ENCODE assay signal across 18 mouse cellular contexts in the genomic region with DNA sequence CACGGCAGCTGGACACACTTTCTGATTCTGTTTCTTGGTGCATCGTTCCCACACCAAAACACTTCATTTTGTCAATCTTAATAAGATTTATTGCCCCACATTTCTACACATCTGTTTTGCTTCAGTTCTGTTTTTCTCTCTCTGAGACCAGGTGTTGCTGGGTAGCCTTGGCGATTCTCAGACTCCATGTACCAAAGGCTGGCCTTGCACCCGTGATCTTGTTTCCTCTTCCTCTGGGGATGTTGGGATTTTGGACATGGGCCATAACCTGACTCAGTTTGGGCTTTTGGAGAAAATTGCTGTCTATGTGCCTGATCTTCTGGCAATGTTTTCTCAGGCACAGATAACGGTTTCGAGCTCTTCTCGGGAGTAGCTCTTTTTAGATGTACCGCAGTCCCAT.
"Had no signal": no experiment of that assay in that cellular context is flagged by ENCODE, and none has a peak within 500 bp of the region (broad histone marks: within the 10 kb centered on the region; RNA-seq: fewer than 3 reads in every experiment).

No protein-coding gene starts in this region.

- H3K4me1 ChIP-seq: kidney, embryonic 15.5 days; liver, embryonic 15.5 days; neural tube, embryonic 13.5 days; stomach, embryonic 15.5 days had no signal

- DNase-seq: kidney, adult 18-20 months; kidney, postnatal 4 days; left cerebral cortex, postnatal 4 days; lung, adult 2 months; lung, postnatal 4 days; retina, postnatal 1 day; right cerebral cortex, postnatal 4 days; spleen, adult 18-20 months; thymus, postnatal 4 days had no signal

- ATAC-seq: lung, postnatal 0 days; midbrain, embryonic 16.5 days had no signal

- H3K4me3 ChIP-seq: kidney, embryonic 15.5 days; layer of hippocampus, adult 2 months; liver, embryonic 15.5 days; neural tube, embryonic 13.5 days; stomach, embryonic 15.5 days had no signal

- H3K27me3 ChIP-seq: kidney, embryonic 15.5 days; liver, embryonic 15.5 days; neural tube, embryonic 13.5 days; stomach, embryonic 15.5 days had no signal

- H3K27ac ChIP-seq: kidney, embryonic 15.5 days; layer of hippocampus, adult 2 months; liver, embryonic 15.5 days; neural tube, embryonic 13.5 days; stomach, embryonic 15.5 days had no signal

- H3K9ac ChIP-seq: kidney, embryonic 15.5 days; liver, embryonic 15.5 days; neural tube, embryonic 13.5 days; stomach, embryonic 15.5 days had no signal

- H3K36me3 ChIP-seq: kidney, embryonic 15.5 days; liver, embryonic 15.5 days; stomach, embryonic 15.5 days had no signal

- H3K4me2 ChIP-seq: kidney, embryonic 15.5 days; liver, embryonic 11.5 days; liver, embryonic 15.5 days; midbrain, embryonic 11.5 days; neural tube, embryonic 13.5 days; stomach, embryonic 15.5 days had no signal

- H3K9me3 ChIP-seq: kidney, embryonic 15.5 days; liver, embryonic 15.5 days; neural tube, embryonic 13.5 days; stomach, embryonic 15.5 days had no signal
